Mouse (Mus musculus): ENCODE data around the gene Gm11554. TPM values are rescaled to one million over a fixed set of nuclear protein-coding genes. Genes with fewer than 3 reads are reported as not detected.

Gene Gm11554
- polyA plus RNA-seq, 1 experiment from 2014 or later = not detected

DNA sequence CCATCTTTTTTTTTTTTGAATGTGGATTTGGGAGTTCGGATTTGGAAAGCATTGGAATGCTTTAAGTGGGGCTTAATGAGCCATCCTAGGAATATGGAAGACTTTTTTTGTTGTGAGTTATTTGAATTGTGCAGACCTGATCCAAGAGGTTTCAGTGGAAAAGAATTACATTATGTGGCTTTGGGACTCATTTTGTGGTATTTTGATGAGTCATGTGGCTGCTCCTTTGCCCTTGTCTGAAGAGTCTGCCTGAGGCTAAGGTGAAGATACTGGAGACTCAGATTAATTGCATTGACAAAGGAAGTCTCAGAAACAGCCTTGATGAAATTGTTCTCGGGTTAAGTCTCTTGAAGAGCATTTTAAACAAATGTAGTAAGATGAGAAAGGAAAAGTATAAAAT, 35.8 kb downstream of the Gm11554 start:
- peak; percentile 92 for ATAC-seq

DNA sequence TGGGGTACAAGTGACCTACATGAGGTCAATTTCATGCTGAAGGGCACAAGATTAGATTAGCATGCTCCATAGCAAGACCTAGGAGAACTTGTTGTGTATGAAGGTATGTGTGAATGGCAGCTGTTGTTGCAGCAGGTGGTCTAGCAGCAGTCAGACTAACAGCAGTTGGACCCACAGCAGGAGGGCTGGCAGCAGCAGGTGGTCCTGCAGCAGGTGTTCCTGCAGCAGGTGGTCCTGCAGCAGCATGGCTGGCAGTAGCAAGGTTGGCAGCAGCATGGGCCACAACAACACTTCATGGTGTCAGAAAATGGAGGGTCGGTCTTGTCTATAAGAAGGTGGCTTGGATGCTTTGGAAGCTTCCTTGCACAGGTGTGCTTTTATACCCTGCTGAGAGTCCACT, 45.4 kb downstream of the Gm11554 start:
- in situ Hi-C loops (cut with MboI; ENCODE audit: low pct_unique_long_range_greater_than_20kb) = loop anchor here (25.0 kb wide), 1 partner anchor 272 kb away; the partner anchor contains the start of gene Krt23
- DNase-seq (ENCODE audit: low read depth, low spot score) = no peak
- H3K27me3 ChIP-seq = no peaks in the 10 kb centered on the region
- ChIA-PET CTCF (no interaction called here), POLR2A (no interaction called here)
- ATAC-seq = no peak
- no peak for TF ChIP-seq CTCF (IDR thresholded peaks at IDR 0.05)

More for the DNA sequence above, 35.8 kb downstream of the Gm11554 start:
- TF ChIP-seq CTCF (IDR thresholded peaks at IDR 0.05) = no peak
- no peaks in the 10 kb centered on the region for H3K27me3 ChIP-seq
- ChIA-PET POLR2A (no interaction called here), CTCF (no interaction called here)
- in situ Hi-C loops (cut with MboI; ENCODE audit: low pct_unique_long_range_greater_than_20kb) = loop anchor here (5.0 to 25.0 kb wide), 3 partner anchors 76 to 281 kb away; partner anchors contain the start of genes Gm14190, Krt23, Krtap1-4 and Krtap1-5
- DNase-seq (ENCODE audit: low read depth, low spot score) = peak; percentile 68

Other genes with a start within 250 kb of the Gm11554 start
- gene Krtap3-2, start 247.6 kb downstream of the Gm11554 start, polyA plus RNA-seq (2021) = not detected
- not detected for gene Gm11939, start 245.0 kb downstream of the Gm11554 start, polyA plus RNA-seq (2021)
- not detected for gene Krtap3-1, start 237.8 kb downstream of the Gm11554 start, polyA plus RNA-seq (2021)
- gene Krtap1-5, start 223.4 kb downstream of the Gm11554 start, polyA plus RNA-seq (2021) = not detected
- gene Krtap1-4, start 220.8 kb downstream of the Gm11554 start, polyA plus RNA-seq (2021) = not detected
- gene Krtap1-3, start 213.1 kb downstream of the Gm11554 start, polyA plus RNA-seq (2021) = not detected
- not detected for gene Krtap9-3, start 206.3 kb downstream of the Gm11554 start, polyA plus RNA-seq (2021)
- gene Gm11938, start 201.1 kb downstream of the Gm11554 start, polyA plus RNA-seq (2021) = not detected
- not detected for gene Gm11937, start 194.3 kb downstream of the Gm11554 start, polyA plus RNA-seq (2021)
- gene Krtap2-4, start 189.6 kb downstream of the Gm11554 start, polyA plus RNA-seq (2021) = not detected
- not detected for gene Gm11562, start 184.0 kb downstream of the Gm11554 start, polyA plus RNA-seq (2021)
- gene Krtap4-1, start 176.2 kb downstream of the Gm11554 start, polyA plus RNA-seq (2021) = not detected
- not detected for gene Krtap4-2, start 169.4 kb downstream of the Gm11554 start, polyA plus RNA-seq (2021)
- gene Krtap4-7, start 160.4 kb downstream of the Gm11554 start, polyA plus RNA-seq (2021) = not detected
- gene Gm11555, start 154.2 kb downstream of the Gm11554 start, polyA plus RNA-seq (2021) = not detected
- gene Gm11563, start 145.5 kb downstream of the Gm11554 start, polyA plus RNA-seq (2021) = not detected
- not detected for gene Krtap4-6, start 138.5 kb downstream of the Gm11554 start, polyA plus RNA-seq (2021)
- not detected for gene Gm14190, start 113.7 kb downstream of the Gm11554 start, polyA plus RNA-seq (2021)
- gene Gm14180, start 70.2 kb downstream of the Gm11554 start, polyA plus RNA-seq (2021) = not detected
- gene Gm11595, start 31.5 kb downstream of the Gm11554 start, polyA plus RNA-seq (2021) = not detected
- gene Krtap4-8, start 23.7 kb downstream of the Gm11554 start, polyA plus RNA-seq (2021) = 0.06 TPM
- gene Krtap4-9, start 19.2 kb downstream of the Gm11554 start, polyA plus RNA-seq (2021) = not detected
- not detected for gene Gm11596, start 11.0 kb downstream of the Gm11554 start, polyA plus RNA-seq (2021)
- gene Gm11569, start 5.5 kb downstream of the Gm11554 start, polyA plus RNA-seq (2021) = not detected
- not detected for gene Krtap4-13, start 5.4 kb upstream of the Gm11554 start, polyA plus RNA-seq (2021)
- not detected for gene Gm11564, start 11.2 kb upstream of the Gm11554 start, polyA plus RNA-seq (2021)
- gene 2300003K06Rik, start 33.6 kb upstream of the Gm11554 start, polyA plus RNA-seq (2021) = not detected
- not detected for gene Krtap4-16, start 47.2 kb upstream of the Gm11554 start, polyA plus RNA-seq (2021)
- not detected for gene Gm11568, start 53.5 kb upstream of the Gm11554 start, polyA plus RNA-seq (2021)
- gene Gm11559, start 60.0 kb upstream of the Gm11554 start, polyA plus RNA-seq (2021) = not detected
- not detected for gene Krtap9-1, start 68.9 kb upstream of the Gm11554 start, polyA plus RNA-seq (2021)
- gene Gm11567, start 74.7 kb upstream of the Gm11554 start, polyA plus RNA-seq (2021) = not detected
- gene Krtap31-1, start 103.5 kb upstream of the Gm11554 start, polyA plus RNA-seq (2021) = not detected
- gene Gm11565, start 110.3 kb upstream of the Gm11554 start, polyA plus RNA-seq (2021) = not detected
- gene Krtap31-2, start 131.8 kb upstream of the Gm11554 start, polyA plus RNA-seq (2021) = not detected
- not detected for gene Krtap9-5, start 144.0 kb upstream of the Gm11554 start, polyA plus RNA-seq (2021)
- not detected for gene Krtap29-1, start 174.6 kb upstream of the Gm11554 start, polyA plus RNA-seq (2021)
- not detected for gene Krtap16-1, start 182.2 kb upstream of the Gm11554 start, polyA plus RNA-seq (2021)
- gene Krtap17-1, start 189.5 kb upstream of the Gm11554 start, polyA plus RNA-seq (2021) = not detected
- gene Krt33a, start 211.8 kb upstream of the Gm11554 start, polyA plus RNA-seq (2021) = not detected
- gene Krt33b, start 225.4 kb upstream of the Gm11554 start, polyA plus RNA-seq (2021) = 0.18 TPM
- gene Krt34, start 237.1 kb upstream of the Gm11554 start, polyA plus RNA-seq (2021) = not detected
- gene Krt31, start 246.1 kb upstream of the Gm11554 start, polyA plus RNA-seq (2021) = not detected